Mouse (Mus musculus) frontal cortex, postnatal 25 days (tissue): ENCODE results near the gene Serpine2.

Source experiments
- DNase-seq, 2 experiments: peaks; one replicate each; pipeline ENCODE4 v3.0.0; 2022; ENCODE audit warnings: low spot score in 2 of 2

Gene Serpine2

GRCm38 (mm10) chr1:79757597-79757996, 103.4 kb downstream of the Serpine2 start:
- no peak for DNase-seq

- no peak for DNase-seq
Observed at GRCm38 (mm10) chr1:79757161-79757560, 103.8 kb downstream of the Serpine2 start.

GRCm38 (mm10) chr1:79756417-79756816, 104.6 kb downstream of the Serpine2 start:
- no peak for DNase-seq

GRCm38 (mm10) chr1:79755376-79755775, 105.6 kb downstream of the Serpine2 start:
- no peak for DNase-seq

GRCm38 (mm10) chr1:79754936-79755335, 106.0 kb downstream of the Serpine2 start:
- DNase-seq: no peak

- no peak for DNase-seq
Observed at GRCm38 (mm10) chr1:79753456-79753855, 107.5 kb downstream of the Serpine2 start.

GRCm38 (mm10) chr1:79752714-79753340, 108.2 kb downstream of the Serpine2 start:
- no peak for DNase-seq

GRCm38 (mm10) chr1:79752015-79752695, 108.8 kb downstream of the Serpine2 start:
- no peak for DNase-seq

GRCm38 (mm10) chr1:79751186-79751585, 109.8 kb downstream of the Serpine2 start:
- DNase-seq: no peak

- no peak for DNase-seq
Observed at GRCm38 (mm10) chr1:79746056-79746455, 114.9 kb downstream of the Serpine2 start.
